ENCODE assay signal across 22 mouse cellular contexts in genomic region chr3:37715734-37716133, GRCm38 (mm10). TPM values are rescaled to one million over a fixed set of nuclear protein-coding genes. Genes with fewer than 3 reads are reported as not detected.
DNase-seq lines count a peak whose midpoint lies in the region; ATAC-seq lines count a peak whose summit lies in the region.
"Had no signal": no experiment of that assay in that cellular context is flagged by ENCODE, and none has a peak within 500 bp of the region (broad histone marks: within the 10 kb centered on the region; RNA-seq: fewer than 3 reads in every experiment).

No protein-coding gene starts in this region.

- no peak overlapping the region for H3K27ac ChIP-seq in kidney, embryonic 16.5 days (ENCODE audit: low read length)
- H3K27ac ChIP-seq in embryonic facial prominence, embryonic 15.5 days (replicated peaks): no peak overlapping the region
- H3K27ac ChIP-seq in limb, embryonic 13.5 days: no peak overlapping the region
- H3K27ac ChIP-seq: embryonic facial prominence, embryonic 13.5 days; gastrocnemius, adult 2 months had no signal

- H3K36me3 ChIP-seq in kidney, embryonic 16.5 days (ENCODE audit: insufficient read depth, low read length): no peaks in the 10 kb centered on the region
- H3K36me3 ChIP-seq in embryonic facial prominence, embryonic 15.5 days: no peaks in the 10 kb centered on the region
- H3K36me3 ChIP-seq in limb, embryonic 13.5 days: no peaks in the 10 kb centered on the region
- H3K36me3 ChIP-seq: embryonic facial prominence, embryonic 13.5 days; limb, embryonic 15.5 days had no signal

- no peak overlapping the region for H3K9ac ChIP-seq in kidney, embryonic 16.5 days (replicated peaks; ENCODE audit: low read length)
- H3K9ac ChIP-seq in embryonic facial prominence, embryonic 15.5 days: no peak overlapping the region
- H3K9ac ChIP-seq in limb, embryonic 13.5 days: no peak overlapping the region
- H3K9ac ChIP-seq: embryonic facial prominence, embryonic 13.5 days; limb, embryonic 15.5 days had no signal

- no peak overlapping the region for H3K4me3 ChIP-seq in kidney, embryonic 16.5 days (ENCODE audit: low read length)
- H3K4me3 ChIP-seq in embryonic facial prominence, embryonic 15.5 days (replicated peaks): no peak overlapping the region
- no peak overlapping the region for H3K4me3 ChIP-seq in limb, embryonic 13.5 days
- H3K4me3 ChIP-seq: embryonic facial prominence, embryonic 13.5 days; gastrocnemius, adult 2 months; limb, embryonic 15.5 days; megakaryocyte, embryonic 14.5 days had no signal

- H3K27me3 ChIP-seq in kidney, embryonic 16.5 days (ENCODE audit: insufficient read depth, low read length): no peaks in the 10 kb centered on the region
- H3K27me3 ChIP-seq in embryonic facial prominence, embryonic 15.5 days: no peaks in the 10 kb centered on the region
- no peaks in the 10 kb centered on the region for H3K27me3 ChIP-seq in limb, embryonic 13.5 days
- H3K27me3 ChIP-seq: embryonic facial prominence, embryonic 13.5 days; limb, embryonic 15.5 days had no signal

- WGBS in kidney, embryonic 16.5 days: 87% methylated on average over 7 of the region's 7 CpGs
- 74% methylated on average over 7 of the region's 7 CpGs for WGBS in embryonic facial prominence, embryonic 15.5 days
- WGBS in limb, embryonic 13.5 days: 78% methylated on average over 7 of the region's 7 CpGs

- no peak overlapping the region for H3K4me2 ChIP-seq in kidney, embryonic 16.5 days (replicated peaks; ENCODE audit: low read depth, low read length)
- H3K4me2 ChIP-seq in embryonic facial prominence, embryonic 15.5 days (replicated peaks): no peak overlapping the region
- no peak overlapping the region for H3K4me2 ChIP-seq in limb, embryonic 13.5 days (replicated peaks)
- H3K4me2 ChIP-seq: embryonic facial prominence, embryonic 13.5 days; limb, embryonic 15.5 days had no signal

- peaks cover 7% of the 10 kb centered on the region; the same call in 1 of the 2 replicates for H3K4me1 ChIP-seq in kidney, embryonic 16.5 days (ENCODE audit: insufficient read depth, low read length)
- H3K4me1 ChIP-seq in embryonic facial prominence, embryonic 15.5 days: peaks cover 23% of the 10 kb centered on the region
- H3K4me1 ChIP-seq in limb, embryonic 13.5 days: peaks cover 24% of the 10 kb centered on the region

- no peak for DNase-seq in kidney, postnatal 4 days
- DNase-seq in ovary, postnatal 10 days (ENCODE audit: low spot score): no peak
- no peak for DNase-seq in layer of hippocampus, adult 9-11 months
- DNase-seq in right cerebral cortex, adult 2 months (ENCODE audit: low spot score in 2 of 2): no peak
- DNase-seq: adrenal gland, adult 2 months; B cell, adult 2 months; cerebellum, adult 9-11 months; gastrocnemius, adult 2 months; heart, adult 18-20 months; kidney, adult 8-10 months; lung, postnatal 10 days; midbrain, embryonic 14.5 days; retina, postnatal 1 day; right cerebral cortex, postnatal 4 days; thymus, postnatal 14 days had no signal

- H3K9me3 ChIP-seq in kidney, embryonic 16.5 days (ENCODE audit: low read length): no peaks in the 10 kb centered on the region
- H3K9me3 ChIP-seq in embryonic facial prominence, embryonic 15.5 days (replicated peaks): no peaks in the 10 kb centered on the region
- H3K9me3 ChIP-seq in limb, embryonic 13.5 days: no peaks in the 10 kb centered on the region
- H3K9me3 ChIP-seq: embryonic facial prominence, embryonic 13.5 days; limb, embryonic 15.5 days had no signal

- ATAC-seq in kidney, embryonic 16.5 days (ENCODE audit: low FRiP score, low TSS enrichment): 0 out of 2 replicates have a peak, but pooled peaks have one; percentile 39
- ATAC-seq in CD4-positive, CD25-positive, alpha-beta regulatory T cell, adult 4 months: peak; percentile 26
- 0 out of 2 replicates have a peak, but pooled peaks have one; percentile 29 for ATAC-seq in embryonic facial prominence, embryonic 15.5 days (ENCODE audit: insufficient number of reproducible peaks, low FRiP score, low TSS enrichment, low read depth)
- ATAC-seq in limb, embryonic 13.5 days (ENCODE audit: low FRiP score, low read depth): peak; percentile 10; the same call in 1 of the 2 replicates

RNA-seq across cellular contexts. Expression of gene Gm5148, which starts 8.6 kb away (rescaled TPM):
- 7.5 and 9.6 TPM in 2 replicates for polyA plus RNA-seq in kidney, embryonic 16.5 days (2015; fragmentation: Nextera tagmentation; extraction: Ambion mirVana)
- polyA plus RNA-seq in CD4-positive, CD25-positive, alpha-beta regulatory T cell, adult 4 months (2017; shearing (Covaris generic)): 1 to 10 TPM; 1.9 to 3.1 TPM
- polyA plus RNA-seq in embryonic facial prominence, embryonic 15.5 days (2015; fragmentation: Nextera tagmentation; extraction: Ambion mirVana): 5.4 and 6.8 TPM in 2 replicates
- 5.6 and 7.5 TPM in 2 replicates for polyA plus RNA-seq in limb, embryonic 13.5 days (2015; fragmentation: Nextera tagmentation; extraction: Ambion mirVana)
